Mouse (Mus musculus) testis, adult 2 months (tissue): ENCODE data around the gene Erc2. TPM values are rescaled to one million over a fixed set of nuclear protein-coding genes. Genes with fewer than 3 reads are reported as not detected.

ENCODE experiments used
- H3K27ac ChIP-seq: fragments of 200-500 bp; 2 replicates; pipeline ENCODE4 v1.5.1; 2012; ENCODE audit warnings: low read depth, low read length; ENCODE audit not compliant: control insufficient read depth, insufficient read depth
- H3K27me3 ChIP-seq: fragments of 200-500 bp; 2 replicates; pipeline ENCODE4 v1.6.1; 2012; ENCODE audit warnings: mild to moderate bottlenecking, low read length, moderate library complexity; ENCODE audit not compliant: control insufficient read depth, insufficient read depth
- H3K36me3 ChIP-seq: fragments of 200-500 bp; 2 replicates; pipeline ENCODE4 v1.6.1; 2012; ENCODE audit warnings: mild to moderate bottlenecking, low read length; ENCODE audit not compliant: control insufficient read depth, insufficient read depth
- H3K4me1 ChIP-seq: fragments of 200-500 bp; 2 replicates; pipeline ENCODE4 v1.6.1; 2012; ENCODE audit warnings: low read length; ENCODE audit not compliant: control insufficient read depth, insufficient read depth
- H3K4me3 ChIP-seq: fragments of 200-500 bp; 2 replicates; pipeline ENCODE4 v1.5.1; 2012; ENCODE audit warnings: low read depth, mild to moderate bottlenecking, low read length, moderate library complexity, mixed read lengths; ENCODE audit not compliant: control insufficient read depth
- CTCF ChIP-seq: fragments of 200-500 bp; IDR thresholded peaks from 2 replicates; pipeline ENCODE4 v1.5.1; 2012; ENCODE audit warnings: low read depth, mild to moderate bottlenecking, inconsistent platforms, low read length, moderate library complexity; ENCODE audit not compliant: control insufficient read depth, insufficient read depth, insufficient replicate concordance
- POLR2A ChIP-seq: fragments of 200-500 bp; IDR thresholded peaks from 2 replicates; pipeline ENCODE4 v1.6.1; 2012; ENCODE audit warnings: low read depth, mild to moderate bottlenecking, inconsistent platforms, low read length, moderate library complexity; ENCODE audit not compliant: control insufficient read depth
- polyA plus RNA-seq: library from polyadenylated mRNA; depleted of rRNA; stranded (reverse); fragments of >200 nt; gene quantifications from 2 replicates; pipeline ENCODE4 v1.2.3, GENCODE M21; 2012

Gene Erc2
- polyA plus RNA-seq, 1 experiment = 2.4 TPM

GRCm38 (mm10) chr14:27937922-27938321 lies 315.7 kb downstream of the Erc2 start:
- H3K27ac ChIP-seq = no peak overlapping the region
- no peaks in the 10 kb centered on the region for H3K36me3 ChIP-seq
- no peak for TF ChIP-seq POLR2A
- TF ChIP-seq CTCF = no peak
- H3K27me3 ChIP-seq = no peaks in the 10 kb centered on the region
- H3K4me3 ChIP-seq = no peak overlapping the region
- H3K4me1 ChIP-seq = no peaks in the 10 kb centered on the region

- Histone ChIP-seq H3K4me1 (no peaks in the 10 kb centered on the region), H3K27ac (no peak overlapping the region), H3K4me3 (no peak overlapping the region), H3K36me3 (no peaks in the 10 kb centered on the region), H3K27me3 (no peaks in the 10 kb centered on the region)
- TF ChIP-seq CTCF (no peak), POLR2A (no peak)
Measured at GRCm38 (mm10) chr14:27945276-27945675, 323.0 kb downstream of the Erc2 start.

GRCm38 (mm10) chr14:27946211-27946610 lies 324.0 kb downstream of the Erc2 start:
- no peak for TF ChIP-seq CTCF
- no peak for TF ChIP-seq POLR2A
- H3K4me1 ChIP-seq = no peaks in the 10 kb centered on the region

GRCm38 (mm10) chr14:27948391-27948790 lies 326.2 kb downstream of the Erc2 start:
- TF ChIP-seq POLR2A (no peak), CTCF (no peak)
- Histone ChIP-seq H3K4me3 (no peak overlapping the region), H3K27me3 (no peaks in the 10 kb centered on the region), H3K27ac (no peak overlapping the region), H3K36me3 (no peaks in the 10 kb centered on the region), H3K4me1 (no peaks in the 10 kb centered on the region)

More at GRCm38 (mm10) chr14:27946211-27946610, 324.0 kb downstream of the Erc2 start:
- no peak overlapping the region for H3K27ac ChIP-seq
- H3K27me3 ChIP-seq = no peaks in the 10 kb centered on the region
- no peak overlapping the region for H3K4me3 ChIP-seq
- H3K36me3 ChIP-seq = no peaks in the 10 kb centered on the region

GRCm38 (mm10) chr14:27953814-27954213 lies 331.6 kb downstream of the Erc2 start:
- TF ChIP-seq POLR2A = no peak
- TF ChIP-seq CTCF = no peak
- no peaks in the 10 kb centered on the region for H3K27me3 ChIP-seq
- H3K4me3 ChIP-seq = no peak overlapping the region
- H3K36me3 ChIP-seq = no peaks in the 10 kb centered on the region
- no peak overlapping the region for H3K27ac ChIP-seq
- no peaks in the 10 kb centered on the region for H3K4me1 ChIP-seq

- no peak overlapping the region for H3K27ac ChIP-seq
- H3K4me3 ChIP-seq = no peak overlapping the region
- no peaks in the 10 kb centered on the region for H3K36me3 ChIP-seq
- TF ChIP-seq CTCF (no peak), POLR2A (no peak)
- no peaks in the 10 kb centered on the region for H3K4me1 ChIP-seq
- no peaks in the 10 kb centered on the region for H3K27me3 ChIP-seq
Measured at GRCm38 (mm10) chr14:27956801-27957200, 334.6 kb downstream of the Erc2 start.

- Histone ChIP-seq H3K27me3 (no peaks in the 10 kb centered on the region), H3K4me1 (no peaks in the 10 kb centered on the region), H3K27ac (no peak overlapping the region), H3K36me3 (no peaks in the 10 kb centered on the region), H3K4me3 (no peak overlapping the region)
- no peak for TF ChIP-seq CTCF
- TF ChIP-seq POLR2A = no peak
Measured at GRCm38 (mm10) chr14:27973701-27974100, 351.5 kb downstream of the Erc2 start.

GRCm38 (mm10) chr14:27975661-27976060 lies 353.4 kb downstream of the Erc2 start:
- Histone ChIP-seq H3K36me3 (no peaks in the 10 kb centered on the region), H3K4me1 (no peaks in the 10 kb centered on the region), H3K27me3 (no peaks in the 10 kb centered on the region), H3K27ac (no peak overlapping the region), H3K4me3 (no peak overlapping the region)
- no peak for TF ChIP-seq POLR2A
- no peak for TF ChIP-seq CTCF
